Mouse (Mus musculus) CH12.LX (cell line): ENCODE measurements around the gene Gm36176. TPM values are rescaled to one million over a fixed set of nuclear protein-coding genes. Genes with fewer than 3 reads are reported as not detected.
A peak's percentile ranks its signal among the peaks of the same experiment; 100 is the strongest.

Source experiments
- DNase-seq: peaks from one replicate; pipeline ENCODE4 v3.0.0-alpha.2; 2013; ENCODE audit errors: extremely low read depth
- H3K27ac ChIP-seq: 2 replicates; pipeline ENCODE4 v1.5.1; 2012; ENCODE audit warnings: low read depth, mild to moderate bottlenecking, control low read depth, moderate library complexity; ENCODE audit not compliant: insufficient read depth
- H3K27me3 ChIP-seq: replicated peaks from 2 replicates; pipeline ENCODE3; 2012; ENCODE audit warnings: inconsistent platforms
- H3K36me3 ChIP-seq, 2 experiments: replicated peaks in 1 of 2; 2 replicates each; pipeline versions ENCODE3 to v1.6.1; 2012; ENCODE audit warnings: inconsistent platforms in 1 of 2, low read length in 1 of 2, mild to moderate bottlenecking in 1 of 2, mixed read lengths in 1 of 2, moderate library complexity in 1 of 2; ENCODE audit not compliant: control insufficient read depth in 1 of 2, insufficient read depth in 1 of 2
- H3K4me1 ChIP-seq, 2 experiments: 2 replicates each; pipeline ENCODE4 v1.6.1; 2012; ENCODE audit warnings: inconsistent platforms in 1 of 2, moderate library complexity in 1 of 2; ENCODE audit not compliant: insufficient read depth in 2 of 2, control insufficient read depth in 1 of 2
- H3K4me2 ChIP-seq: 2 replicates; pipeline ENCODE4 v1.6.1; 2012; ENCODE audit warnings: low read depth, mild to moderate bottlenecking, control low read depth; ENCODE audit not compliant: poor library complexity, insufficient read depth, severe bottlenecking
- H3K4me3 ChIP-seq, 3 experiments: fragments of 150-350 bp in 1 of 3; sonication (generic) in 1 of 3; replicated peaks in 1 of 3; 2 replicates each; pipeline versions ENCODE3 to v1.5.1; 2011 to 2012; ENCODE audit warnings: low read depth in 2 of 3, low read length in 2 of 3, mild to moderate bottlenecking in 2 of 3, moderate library complexity in 2 of 3, control low read depth in 1 of 3, improper control_type of control experiment in 1 of 3, inconsistent platforms in 1 of 3, mixed read lengths in 1 of 3; ENCODE audit not compliant: poor library complexity in 1 of 3
- H3K79me2 ChIP-seq: replicated peaks from 2 replicates; pipeline ENCODE4 v1.6.1; 2012; ENCODE audit warnings: mild to moderate bottlenecking, moderate library complexity; ENCODE audit not compliant: control insufficient read depth, poor library complexity, insufficient read depth, severe bottlenecking; ENCODE audit errors: extremely low read depth
- H3K9ac ChIP-seq: 2 replicates; pipeline ENCODE4 v1.6.1; 2012; ENCODE audit warnings: low read depth, mild to moderate bottlenecking, control low read depth, moderate library complexity; ENCODE audit not compliant: insufficient read depth
- H3K9me3 ChIP-seq: replicated peaks from 2 replicates; pipeline ENCODE3; 2012; ENCODE audit warnings: low read length, inconsistent platforms, mixed read lengths
- CHD1 ChIP-seq: IDR thresholded peaks from 2 replicates; pipeline ENCODE4 v1.6.1; 2012; ENCODE audit warnings: low read depth, low read length, improper control_type of control experiment, inconsistent platforms
- CHD2 ChIP-seq: IDR thresholded peaks from 2 replicates; pipeline ENCODE4 v1.6.1; 2011; ENCODE audit warnings: low read length, improper control_type of control experiment
- CTCF ChIP-seq, 2 experiments: IDR thresholded peaks in 1 of 2; conservative IDR thresholded peaks in 1 of 2; 2 replicates each; pipeline ENCODE4 v1.5.1; 2011 to 2012; ENCODE audit warnings: low read depth in 2 of 2, low read length in 2 of 2, improper control_type of control experiment in 1 of 2, inconsistent platforms in 1 of 2, mild to moderate bottlenecking in 1 of 2, moderate library complexity in 1 of 2
- E2F4 ChIP-seq: IDR thresholded peaks from 2 replicates; pipeline ENCODE4 v1.6.1; 2011; ENCODE audit warnings: low read depth, low read length, improper control_type of control experiment; ENCODE audit not compliant: insufficient replicate concordance
- ELF1 ChIP-seq: IDR thresholded peaks from 2 replicates; pipeline ENCODE4 v1.6.1; 2014; ENCODE audit warnings: low read depth, mild to moderate bottlenecking, inconsistent platforms, low read length, improper control_type of control experiment
- ETS1 ChIP-seq: conservative IDR thresholded peaks from 2 replicates; pipeline ENCODE4 v1.6.1; 2012; ENCODE audit warnings: low read depth, mild to moderate bottlenecking, inconsistent platforms, low read length, improper control_type of control experiment, moderate library complexity
- JUN ChIP-seq: IDR thresholded peaks from 2 replicates; pipeline ENCODE4 v1.6.1; 2011; ENCODE audit warnings: low read depth, mild to moderate bottlenecking, low read length, improper control_type of control experiment, moderate library complexity; ENCODE audit not compliant: insufficient read depth
- JUND ChIP-seq: conservative IDR thresholded peaks from 2 replicates; pipeline ENCODE4 v1.6.1; 2011; ENCODE audit warnings: low read depth, low read length, improper control_type of control experiment
- MAZ ChIP-seq: IDR thresholded peaks from 2 replicates; pipeline ENCODE4 v1.6.1; 2012; ENCODE audit warnings: low read depth, mild to moderate bottlenecking, inconsistent platforms, low read length, improper control_type of control experiment, moderate library complexity
- MEF2A ChIP-seq: IDR thresholded peaks from 2 replicates; pipeline ENCODE4 v1.6.1; 2014; ENCODE audit warnings: low read depth, mild to moderate bottlenecking, inconsistent platforms, low read length, improper control_type of control experiment, borderline replicate concordance
- MXI1 ChIP-seq: IDR thresholded peaks from 2 replicates; pipeline ENCODE4 v1.6.1; 2011; ENCODE audit warnings: mild to moderate bottlenecking, low read depth, low read length, improper control_type of control experiment
- NELFE ChIP-seq: IDR thresholded peaks from 2 replicates; pipeline ENCODE4 v1.6.1; 2011; ENCODE audit warnings: low read depth, low read length, improper control_type of control experiment
- NRF1 ChIP-seq: IDR thresholded peaks from 2 replicates; pipeline ENCODE4 v1.6.1; 2014; ENCODE audit warnings: low read depth, mild to moderate bottlenecking, inconsistent platforms, low read length, improper control_type of control experiment, moderate library complexity
- POLR2A ChIP-seq: IDR thresholded peaks from 2 replicates; pipeline ENCODE4 v1.6.1; 2011; ENCODE audit warnings: low read depth, mild to moderate bottlenecking, improper control_type of control experiment, low read length
- RAD21 ChIP-seq: IDR thresholded peaks from 2 replicates; pipeline ENCODE4 v1.6.1; 2011; ENCODE audit warnings: low read depth, mild to moderate bottlenecking, low read length, improper control_type of control experiment, moderate library complexity
- SIN3A ChIP-seq: IDR thresholded peaks from 2 replicates; pipeline ENCODE4 v1.6.1; 2012; ENCODE audit warnings: low read length, improper control_type of control experiment, inconsistent platforms
- SMC3 ChIP-seq: IDR thresholded peaks from 2 replicates; pipeline ENCODE4 v1.6.1; 2011; ENCODE audit warnings: low read depth, low read length, improper control_type of control experiment
- TBP ChIP-seq: conservative IDR thresholded peaks from 2 replicates; pipeline ENCODE4 v1.6.1; 2011; ENCODE audit warnings: low read depth, low read length, improper control_type of control experiment
- ZC3H11A ChIP-seq: IDR thresholded peaks from 2 replicates; pipeline ENCODE4 v1.6.1; 2012; ENCODE audit warnings: low read depth, mild to moderate bottlenecking, inconsistent platforms, low read length, improper control_type of control experiment
- ZKSCAN1 ChIP-seq: IDR thresholded peaks from 2 replicates; pipeline ENCODE4 v1.6.1; 2012; ENCODE audit warnings: low read depth, inconsistent platforms, low read length, improper control_type of control experiment, borderline replicate concordance
- ZNF384 ChIP-seq: IDR thresholded peaks from 2 replicates; pipeline ENCODE4 v1.6.1; 2012; ENCODE audit warnings: low read depth, low read length, improper control_type of control experiment, inconsistent platforms
- dilution Hi-C: fragments of 300-500 bp; cut with MboI; formaldehyde crosslinking; loops from 2 replicates; pipeline ENCODE4 v1.14.3; 2020; ENCODE audit warnings: low sequenced_read_pairs; ENCODE audit not compliant: extremely low pct_unique_long_range_greater_than_20kb, extremely low pct_ligation_motif_present
- in situ Hi-C: fragments of 300-500 bp; cut with MboI; formaldehyde crosslinking; loops from 3 replicates; pipeline ENCODE4 v1.14.3; 2019; ENCODE audit warnings: low sequenced_read_pairs, low pct_ligation_motif_present, low pct_unique_long_range_greater_than_20kb, mixed read lengths
- polyA plus RNA-seq: library from polyadenylated mRNA; unstranded; fragments of >175 nt; gene quantifications from 2 replicates; pipeline ENCODE4 v1.2.1, GENCODE M21; 2012; ENCODE audit warnings: low read depth; ENCODE audit not compliant: insufficient read length
- total RNA-seq, 2 experiments: library from RNA; depleted of rRNA; stranded (reverse); fragments of 300-350 nt in 1 of 2; fragments of >200 nt in 1 of 2; gene quantifications; 2 replicates each; pipeline ENCODE4 v1.2.3; 2012 to 2014

Gene Gm36176
- total and polyA plus RNA-seq, 3 experiments = not detected

GRCm38 (mm10) chr10:77811743-77812142 lies 34.9 kb upstream of the Gm36176 start, which contains the start of gene Gm9507:
Gene Gm9507, minus strand, starts transcription at chr10:77811843.
- H3K4me3 ChIP-seq = no peak within 1 kb of the TSS

GRCm38 (mm10) chr10:77814382-77814781 lies 32.2 kb upstream of the Gm36176 start, which contains the start of gene Gm2696:
Gene Gm2696, plus strand, starts transcription at chr10:77814682.
- no peaks in the 10 kb centered on the region for H3K9me3 ChIP-seq
- no peak within 1 kb of the TSS for H3K4me2 ChIP-seq
- no peak within 1 kb of the TSS for H3K27ac ChIP-seq
- peaks cover 76% of the 10 kb centered on the region for H3K27me3 ChIP-seq
- 0 out of 4 replicates have a peak, but pooled peaks cover 0 to 3% of the 10 kb centered on the region in 2 experiments for H3K4me1 ChIP-seq
- H3K79me2 ChIP-seq = no peaks in the 10 kb centered on the region
- H3K4me3 ChIP-seq = no peak within 1 kb of the TSS
- no peak within 1 kb of the TSS for H3K9ac ChIP-seq
- no peaks in the 10 kb centered on the region for H3K36me3 ChIP-seq
- TF ChIP-seq SIN3A = no peak
- no peak for TF ChIP-seq ZNF384
- no peak for TF ChIP-seq POLR2A
- no peak for TF ChIP-seq ZKSCAN1
- no peak for TF ChIP-seq MXI1
- no peak for TF ChIP-seq ELF1
- no peak for TF ChIP-seq TBP
- TF ChIP-seq E2F4 = no peak
- TF ChIP-seq NELFE = no peak
- TF ChIP-seq JUN = no peak
- no peak for TF ChIP-seq JUND
- no peak for DNase-seq
- in situ Hi-C loops = no loop called here
- dilution Hi-C loops = no loop called here

More at GRCm38 (mm10) chr10:77811743-77812142, 34.9 kb upstream of the Gm36176 start, which contains the start of gene Gm9507:
- no peaks in the 10 kb centered on the region for H3K36me3 ChIP-seq
- dilution Hi-C loops (no loop called here), in situ Hi-C loops (no loop called here)
- H3K9me3 ChIP-seq = peaks cover 4% of the 10 kb centered on the region
- H3K9ac ChIP-seq = no peak within 1 kb of the TSS
- DNase-seq = no peak
- peaks cover 62% of the 10 kb centered on the region for H3K27me3 ChIP-seq
- H3K4me2 ChIP-seq = no peak within 1 kb of the TSS
- H3K27ac ChIP-seq = no peak within 1 kb of the TSS
- TF ChIP-seq CTCF (conservative IDR thresholded peaks at IDR 0.05 in 1 of 2, IDR thresholded peaks at IDR 0.05 in 1 of 2; ENCODE audit: low read depth in 2 of 2, low read length in 2 of 2) (no peak), JUN (no peak), MEF2A (no peak), NRF1 (no peak), ZKSCAN1 (no peak)
- H3K79me2 ChIP-seq = no peaks in the 10 kb centered on the region
- H3K4me1 ChIP-seq = no peaks in the 10 kb centered on the region

GRCm38 (mm10) chr10:77815514-77815913 lies 31.1 kb upstream of the Gm36176 start:
- Histone ChIP-seq H3K36me3 (no peaks in the 10 kb centered on the region), H3K27me3 (peaks cover 76% of the 10 kb centered on the region), H3K4me2 (no peak overlapping the region), H3K4me1 (0 out of 4 replicates have a peak, but pooled peaks cover 0 to 3% of the 10 kb centered on the region in 2 experiments), H3K27ac (no peak overlapping the region), H3K9ac (no peak overlapping the region), H3K79me2 (no peaks in the 10 kb centered on the region), H3K4me3 (no peak overlapping the region), H3K9me3 (no peaks in the 10 kb centered on the region)
- DNase-seq = peak; percentile 26
- dilution Hi-C loops (no loop called here), in situ Hi-C loops (no loop called here)
- TF ChIP-seq SMC3 = peak; percentile 50
- TF ChIP-seq SIN3A = no peak
- TF ChIP-seq ZKSCAN1 = no peak
- TF ChIP-seq MEF2A = no peak
- TF ChIP-seq CTCF (conservative IDR thresholded peaks at IDR 0.05 in 1 of 2, IDR thresholded peaks at IDR 0.05 in 1 of 2; ENCODE audit: low read depth in 2 of 2, low read length in 2 of 2) = peak; percentile 72 to 81
- peak; percentile 26 for TF ChIP-seq RAD21
- TF ChIP-seq CHD2 = no peak
- no peak for TF ChIP-seq ZNF384
- no peak for TF ChIP-seq CHD1
- no peak for TF ChIP-seq MAZ
- no peak for TF ChIP-seq ETS1
- no peak for TF ChIP-seq ZC3H11A
